Mouse (Mus musculus): ENCODE results near the gene Stk39.

DNA sequence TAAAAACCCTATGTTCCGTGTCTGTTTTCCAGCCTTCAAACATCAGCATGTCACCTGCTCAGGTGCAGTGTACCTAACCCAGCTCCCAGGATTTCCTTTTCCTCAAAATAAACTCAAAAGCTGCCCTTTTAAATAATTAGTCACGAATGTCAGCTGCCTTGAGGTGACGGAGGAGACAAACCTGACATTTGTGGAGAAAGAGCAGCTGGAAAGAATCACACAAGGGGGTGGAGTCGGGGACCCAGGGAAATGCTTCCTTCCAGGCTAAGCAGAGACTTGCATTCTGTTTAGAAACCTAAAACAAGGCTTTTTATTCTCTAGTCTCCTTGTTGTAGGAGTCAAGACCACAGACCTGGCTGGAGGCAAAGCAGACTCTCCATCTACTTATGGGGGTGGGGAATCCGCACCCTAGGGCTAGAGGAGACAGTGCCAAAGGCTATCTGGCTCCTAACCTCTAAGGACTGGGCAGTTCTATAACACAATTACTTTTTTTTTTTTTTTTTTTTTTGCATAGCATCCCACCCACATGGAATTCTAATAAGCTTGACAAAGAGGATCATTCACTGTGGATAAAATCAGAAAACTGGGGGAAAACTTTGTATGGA, 29.9 kb downstream of the Stk39 start:
- TF ChIP-seq POLR2A (IDR thresholded peaks at IDR 0.05; ENCODE audit: control insufficient read depth, extremely low read depth, insufficient read depth, low read length, poor library complexity) (no peak), CTCF (IDR thresholded peaks at IDR 0.05; ENCODE audit: borderline replicate concordance, control insufficient read depth, extremely low read depth, insufficient read depth, low read length, poor library complexity) (no peak)

Measured in thymus, adult 2 months (tissue).